Mouse (Mus musculus): ENCODE data around the gene Sgpp1.

The Sgpp1 gene

DNA sequence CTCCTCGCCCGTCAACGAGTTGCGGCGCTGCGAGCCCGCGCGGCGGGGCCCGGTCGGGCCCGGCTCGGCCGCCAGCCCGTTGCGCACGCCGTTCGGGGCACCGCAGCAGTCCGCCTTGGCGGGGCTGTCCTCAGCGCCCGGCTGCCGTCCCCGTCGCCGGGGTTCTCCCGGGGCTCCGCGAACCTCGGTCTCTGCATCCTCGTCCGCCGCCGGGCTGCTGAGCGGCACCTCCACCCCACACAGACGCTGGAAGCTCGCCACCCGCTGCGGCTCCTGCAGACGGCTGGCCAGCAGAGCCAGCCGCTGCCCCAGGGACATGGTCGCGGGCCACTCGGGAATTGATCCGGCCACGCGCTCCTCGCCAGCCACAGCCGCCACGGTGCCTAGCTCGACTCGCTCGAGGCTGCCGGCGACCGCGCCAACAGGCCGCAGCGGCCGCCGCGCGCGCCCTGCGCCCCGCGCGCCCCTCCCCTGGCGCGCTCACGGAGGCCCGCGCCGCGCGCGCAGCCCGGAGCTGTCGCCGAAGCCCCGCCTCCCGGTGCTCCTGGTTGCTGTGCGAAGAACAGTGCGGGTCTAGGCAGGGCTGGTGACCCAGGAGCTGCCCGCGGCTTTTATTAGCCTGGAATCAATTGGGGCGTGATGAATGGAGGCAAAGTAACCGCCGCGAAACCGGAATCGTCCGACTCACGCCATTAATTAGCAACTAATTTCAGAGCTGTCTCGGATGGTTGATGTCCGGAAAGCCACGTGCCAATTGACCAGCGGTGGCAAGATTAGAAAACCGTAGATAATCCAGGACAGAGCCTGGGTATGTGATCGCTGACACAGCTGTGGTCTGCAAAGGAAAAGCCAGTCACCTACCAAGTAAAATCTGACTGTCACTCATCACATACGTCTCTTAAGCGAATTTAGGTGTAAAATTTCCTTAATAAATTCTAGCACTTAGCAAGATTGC lies at the start of gene Sgpp1:
Sgpp1 (minus strand) TSS at position 484 of the 955 bp plus-strand sequence.
- in situ Hi-C loops (cut with MboI, MseI), result loop anchor here (5.0 to 10.0 kb wide), 3 partner anchors 68 to 637 kb away; partner anchors contain the start of genes Wdr89 (in 1 of the 2) and Zbtb1 (in 1 of the 2)

DNA sequence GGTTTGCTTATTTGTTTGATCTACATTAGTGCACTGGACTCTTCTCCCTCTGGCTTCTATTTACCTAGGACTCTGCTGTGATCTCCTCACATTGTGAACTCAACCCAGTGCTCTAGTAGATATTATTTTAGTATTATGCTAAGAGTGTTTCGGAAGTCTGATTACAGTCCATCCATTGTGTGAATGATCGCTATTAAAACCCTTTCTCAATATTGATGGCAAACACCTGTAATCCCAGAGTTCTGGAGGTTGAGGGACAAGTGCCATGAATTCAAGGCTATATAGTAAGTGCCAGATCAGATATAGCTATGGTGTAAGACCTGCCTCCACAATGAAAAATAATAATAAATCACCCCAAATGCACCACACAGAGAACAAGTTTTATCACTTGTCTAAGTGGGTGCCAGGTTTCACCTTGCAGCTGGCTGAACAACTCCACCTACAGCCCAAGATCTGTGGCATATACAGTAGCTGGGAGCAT lies 48.8 kb upstream of the Sgpp1 start:
- in situ Hi-C loops (cut with MboI, MseI), result no loop called here

DNA sequence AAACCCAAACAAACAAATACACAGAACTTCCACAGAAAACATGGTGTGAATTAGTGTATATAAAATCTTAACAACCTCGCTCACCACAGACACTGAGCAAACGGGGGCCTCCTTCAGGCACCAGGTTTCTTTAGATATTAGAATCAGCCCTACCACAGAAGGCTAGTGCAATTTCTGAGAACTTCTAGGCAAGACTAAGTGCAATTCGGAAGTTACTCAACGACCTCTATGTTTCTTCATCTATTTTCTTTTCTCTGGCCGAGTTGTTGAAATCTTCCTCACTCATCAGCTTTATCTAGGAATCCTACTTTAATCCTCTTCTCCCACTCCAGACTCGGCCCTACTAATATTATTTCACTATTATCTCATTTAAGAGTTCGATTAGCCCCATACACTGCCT lies 46.5 kb upstream of the Sgpp1 start:
- in situ Hi-C loops (cut with MboI, MseI), result no loop called here

DNA sequence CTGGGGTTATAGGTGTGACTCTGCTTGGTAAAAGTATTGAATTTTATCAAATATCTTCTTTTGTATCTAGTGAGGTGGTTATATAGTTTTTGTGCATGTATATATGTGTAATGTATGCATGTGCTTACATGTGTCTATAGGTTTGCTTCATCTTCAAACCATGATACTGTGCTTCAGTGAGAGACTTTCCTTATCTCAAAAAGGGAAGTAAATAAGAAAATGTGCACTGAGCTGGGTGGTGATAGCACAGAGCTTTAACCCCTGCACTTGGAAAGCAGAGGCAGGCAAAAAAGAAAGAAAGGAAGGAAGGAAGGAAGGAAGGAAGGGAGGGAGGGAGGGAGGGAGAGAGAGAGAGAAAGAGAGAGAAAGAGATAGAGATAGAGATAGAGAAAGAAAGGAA lies 45.9 kb upstream of the Sgpp1 start:
- in situ Hi-C loops (cut with MboI, MseI), result no loop called here

DNA sequence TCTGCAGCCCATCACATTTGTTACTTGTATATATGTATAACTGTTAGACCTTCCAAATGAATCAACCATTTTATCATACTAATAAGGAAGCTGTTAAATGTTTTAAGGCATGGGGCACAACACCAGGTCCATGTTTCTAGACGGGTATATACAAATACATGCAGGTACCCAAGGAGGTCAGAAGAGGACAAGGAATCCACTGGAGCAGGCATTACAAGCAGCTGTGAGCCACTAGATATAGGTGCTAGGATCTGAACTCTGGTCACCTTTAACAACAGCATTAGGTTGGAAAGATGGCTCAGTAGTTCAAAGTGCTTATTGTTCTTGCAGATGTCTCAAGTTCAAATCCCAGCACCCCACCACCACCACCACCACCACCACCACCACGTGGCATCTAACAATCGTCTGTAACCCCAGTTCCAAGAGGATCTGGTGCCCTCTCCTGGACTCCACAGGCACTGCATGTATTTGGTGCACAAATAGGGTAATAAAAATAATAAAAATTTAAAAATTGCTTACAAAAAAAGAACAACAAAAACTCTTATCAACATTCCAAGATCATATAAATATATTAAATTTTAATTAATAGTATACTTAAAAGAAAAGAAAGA lies 37.0 kb upstream of the Sgpp1 start:
- in situ Hi-C loops (cut with MboI, MseI), result loop anchor here (5.0 kb wide), 2 partner anchors 100 to 1440 kb away; no protein-coding TSS in a partner anchor

DNA sequence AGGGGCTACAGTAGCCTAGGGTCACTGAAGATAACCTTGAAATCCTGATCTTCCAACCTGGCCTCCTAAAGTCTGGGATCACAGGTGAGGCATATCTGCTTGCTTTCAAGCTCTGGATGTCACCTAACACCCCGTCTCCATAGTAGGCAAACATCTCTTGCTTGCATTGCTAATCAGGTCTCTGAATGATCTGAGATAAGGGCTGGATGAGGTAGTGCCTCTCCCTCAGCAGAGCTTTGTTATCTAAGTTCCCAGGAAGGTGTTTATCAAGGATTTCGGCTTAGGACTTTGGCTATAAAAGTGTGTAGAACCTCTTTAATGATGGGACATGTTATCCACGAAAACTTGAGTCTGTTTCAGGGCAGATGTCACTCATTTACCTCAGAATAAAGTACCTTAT lies 35.9 kb upstream of the Sgpp1 start:
- in situ Hi-C loops (cut with MboI, MseI), result loop anchor here (5.0 kb wide), 2 partner anchors 99 to 1439 kb away; no protein-coding TSS in a partner anchor

DNA sequence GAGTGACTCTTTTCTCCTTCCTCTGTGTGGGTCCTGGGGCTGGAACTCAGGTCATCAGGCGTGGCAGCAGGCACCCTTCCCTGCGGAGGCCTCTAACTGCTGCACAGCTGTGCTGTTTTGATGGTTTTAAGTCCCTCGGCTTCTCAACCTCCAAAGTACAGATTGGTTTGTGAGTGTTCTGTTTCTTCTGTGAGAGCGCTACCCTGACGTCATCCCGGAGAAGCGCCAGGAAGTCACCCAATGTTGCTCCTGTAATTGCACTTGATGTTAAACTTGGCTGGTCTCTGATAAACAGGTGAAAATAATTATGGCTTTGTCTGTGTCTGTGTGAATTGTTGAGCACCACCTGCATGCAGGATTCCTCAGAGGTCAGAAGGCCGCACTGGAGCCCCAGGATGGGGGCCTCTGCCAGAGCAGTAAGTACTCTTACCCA lies 31.4 kb upstream of the Sgpp1 start:
- in situ Hi-C loops (cut with MboI, MseI), result no loop called here

DNA sequence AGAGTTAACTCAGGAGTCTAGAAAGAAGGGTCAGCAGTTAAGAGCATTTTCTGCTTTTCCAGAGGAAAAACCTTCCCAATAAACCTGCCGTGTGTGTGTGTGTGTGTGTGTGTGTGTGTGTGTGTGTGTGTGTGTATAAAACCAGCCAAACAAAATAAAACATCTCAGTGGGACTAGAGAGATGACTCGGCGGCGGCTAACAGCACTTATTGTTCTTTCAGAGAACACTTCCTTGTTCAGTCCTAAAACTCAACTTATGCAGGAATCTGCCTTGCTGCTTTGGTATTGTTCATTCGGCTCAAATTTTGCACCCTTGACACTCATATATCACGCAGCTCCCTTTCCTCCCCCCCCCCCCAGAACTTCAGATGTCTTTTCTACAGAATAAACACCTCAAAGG lies 30.9 kb upstream of the Sgpp1 start:
- in situ Hi-C loops (cut with MboI, MseI), result no loop called here

DNA sequence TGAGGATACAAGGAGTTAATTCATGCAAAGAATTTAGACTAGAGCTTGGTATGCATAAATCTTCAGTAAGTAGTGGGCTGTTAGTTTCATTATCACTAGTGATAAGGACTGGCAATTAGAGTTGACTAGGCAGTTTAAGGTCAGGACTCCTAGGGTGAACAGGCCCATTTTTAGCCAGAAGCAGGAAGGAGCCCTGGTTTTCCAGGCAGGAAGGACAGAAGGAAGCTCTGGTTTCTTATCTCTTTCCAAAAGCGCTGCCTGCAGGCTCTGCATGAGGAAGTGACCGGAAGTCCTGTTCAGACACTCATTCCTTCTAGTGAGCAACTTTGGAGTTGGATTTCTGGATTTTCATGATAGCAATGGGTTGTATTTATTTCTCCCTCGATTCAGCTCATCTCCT lies 30.2 kb upstream of the Sgpp1 start:
- in situ Hi-C loops (cut with MboI, MseI), result no loop called here

DNA sequence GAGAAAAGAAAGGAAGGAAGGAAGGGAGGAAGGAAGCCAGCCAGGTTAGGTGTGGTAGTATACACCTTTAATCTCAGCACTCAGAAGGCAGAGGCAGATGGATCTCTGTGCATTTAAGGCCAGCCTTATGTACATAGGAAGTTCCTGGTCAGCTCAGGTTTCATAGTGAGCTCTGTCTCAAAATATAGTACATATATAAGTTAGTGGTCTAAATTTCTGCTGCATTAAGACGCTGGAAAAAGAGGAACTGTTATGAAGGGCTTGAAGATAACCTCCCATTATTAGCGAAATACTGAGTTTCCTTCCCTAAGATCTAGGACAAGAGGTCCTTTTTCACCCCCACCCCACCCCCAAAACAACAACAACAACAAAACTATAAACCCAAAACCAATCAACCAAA lies 20.9 kb upstream of the Sgpp1 start:
- in situ Hi-C loops (cut with MboI, MseI), result no loop called here

DNA sequence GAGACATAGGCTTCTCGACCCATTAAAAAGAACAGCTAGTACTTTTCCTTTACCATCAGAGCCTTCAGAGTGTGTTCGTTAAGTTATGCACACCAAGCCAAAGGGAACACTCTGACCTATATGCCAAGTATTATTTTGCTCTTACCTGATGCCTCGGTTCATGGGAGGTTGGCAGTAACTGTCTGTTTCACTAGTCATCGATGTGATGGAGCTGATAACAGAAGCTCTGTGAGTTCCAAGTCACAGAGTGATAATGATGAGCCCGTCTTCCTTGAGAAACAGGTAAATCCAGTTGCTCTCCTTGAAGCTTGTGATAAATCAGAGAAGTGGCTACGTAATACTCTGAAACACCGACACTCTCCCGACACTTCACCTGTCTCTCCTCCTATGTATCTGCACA lies 18.2 kb upstream of the Sgpp1 start:
- in situ Hi-C loops (cut with MboI, MseI), result no loop called here

DNA sequence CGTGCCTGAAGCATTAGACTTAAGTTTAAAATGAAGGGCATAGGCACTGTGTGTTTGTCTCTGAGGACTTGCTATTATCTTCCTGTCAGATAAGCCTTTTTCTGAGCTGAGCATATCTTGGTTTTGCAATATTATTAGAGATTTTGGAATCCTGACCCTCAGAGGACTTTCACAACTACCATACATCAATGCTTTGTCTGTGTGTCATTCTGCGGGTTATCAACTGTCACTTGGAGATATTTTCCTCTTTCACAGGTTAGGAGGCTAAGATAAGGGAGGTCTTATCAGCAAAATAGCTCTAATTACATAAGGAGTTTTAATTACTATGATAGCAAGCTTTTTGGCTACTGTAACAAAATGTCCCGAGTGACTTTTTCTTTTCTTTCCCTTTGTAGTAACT lies 16.5 kb upstream of the Sgpp1 start:
- in situ Hi-C loops (cut with MboI, MseI), result no loop called here

DNA sequence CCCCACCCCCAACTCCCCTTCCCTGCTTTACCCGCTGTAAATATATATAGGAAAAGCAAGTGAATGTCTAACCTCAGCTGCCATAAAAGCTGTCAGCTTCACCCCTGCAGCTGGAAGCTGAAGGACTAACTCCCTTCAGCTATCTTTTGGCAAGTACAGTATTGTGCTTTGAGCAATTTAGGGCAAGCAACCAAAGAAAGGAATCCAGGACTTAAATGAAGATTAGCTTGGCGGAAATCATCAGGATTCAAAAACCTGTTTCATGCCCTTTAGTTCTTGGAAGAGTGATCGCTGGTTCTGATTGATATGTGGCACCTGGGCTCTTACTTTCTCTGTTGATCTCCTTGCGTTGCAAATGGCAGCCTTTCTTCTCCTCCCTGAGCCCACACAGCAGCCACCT lies 13.0 kb upstream of the Sgpp1 start:
- in situ Hi-C loops (cut with MboI, MseI), result loop anchor here in 1 of 2 experiments (10.0 kb wide), 1 partner anchor 854 kb away; no protein-coding TSS in a partner anchor

DNA sequence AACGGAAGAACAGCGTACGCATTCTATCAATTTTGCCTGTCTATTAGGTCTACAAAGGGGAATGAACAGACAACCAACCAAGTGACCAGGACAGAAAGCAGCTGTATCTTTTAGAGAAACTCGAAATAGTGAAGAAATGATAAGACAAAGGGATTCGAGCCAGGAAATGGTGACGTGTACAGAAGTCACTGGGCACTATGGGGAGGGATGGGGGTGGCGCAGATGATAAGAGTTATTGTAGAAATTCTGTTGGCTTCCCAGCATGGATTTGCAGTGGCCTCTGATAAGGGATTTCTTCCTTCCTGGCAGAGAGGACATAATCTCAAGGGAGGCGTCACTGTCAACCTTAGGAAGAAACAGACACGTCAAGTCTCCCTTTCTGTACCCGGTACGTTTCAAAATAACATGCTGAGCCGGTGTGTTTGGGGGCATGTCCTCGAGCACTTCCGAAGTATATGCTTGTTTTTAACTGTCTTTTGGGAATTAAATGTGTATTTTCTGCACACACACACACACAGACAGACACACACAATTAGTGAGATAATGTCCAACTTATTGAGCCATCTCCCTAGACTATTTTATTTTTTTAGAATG lies 10.3 kb upstream of the Sgpp1 start:
- in situ Hi-C loops (cut with MboI, MseI), result loop anchor here in 1 of 2 experiments (10.0 kb wide), 1 partner anchor 851 kb away; no protein-coding TSS in a partner anchor

DNA sequence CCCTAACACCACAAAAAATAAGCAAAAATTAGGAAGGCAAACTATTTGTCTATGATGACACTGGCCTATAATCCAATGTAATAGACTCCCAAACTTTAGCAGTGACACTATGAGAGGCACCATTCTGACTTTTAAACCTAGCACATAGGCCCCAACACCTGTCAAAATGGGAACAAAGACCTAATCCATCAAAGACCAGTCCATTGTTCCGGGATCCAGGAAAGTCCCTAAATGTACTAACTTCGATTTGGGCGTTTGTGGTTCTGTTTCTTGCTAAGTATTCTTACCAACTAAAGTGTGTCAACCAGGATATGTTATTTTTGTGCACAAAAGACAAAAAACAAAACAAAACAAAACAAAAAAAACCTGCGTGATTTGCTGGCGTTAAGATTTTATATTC lies 6.6 kb upstream of the Sgpp1 start:
- in situ Hi-C loops (cut with MboI, MseI), result loop anchor here in 1 of 2 experiments (10.0 kb wide), 1 partner anchor 847 kb away; no protein-coding TSS in a partner anchor

DNA sequence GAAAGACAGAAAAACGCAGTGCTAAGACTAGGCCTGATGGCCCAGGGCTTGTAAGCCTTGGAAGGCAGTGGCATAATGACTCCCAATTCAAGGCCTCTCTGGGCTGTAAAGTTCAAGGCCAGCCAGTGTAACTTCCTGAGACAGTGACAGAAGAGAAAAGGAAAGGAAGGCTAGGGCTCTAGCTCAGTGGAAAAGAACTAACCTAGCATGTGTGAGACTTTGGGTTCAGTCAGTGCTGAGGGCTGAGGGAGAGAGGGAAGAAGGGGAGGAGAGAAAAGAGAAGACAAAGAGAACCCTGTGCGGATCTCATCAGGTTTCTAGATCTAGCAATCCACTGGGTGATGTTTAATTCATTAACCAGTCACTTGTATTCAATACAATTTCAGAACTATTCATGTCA lies 5.7 kb upstream of the Sgpp1 start:
- in situ Hi-C loops (cut with MboI, MseI), result loop anchor here in 1 of 2 experiments (10.0 kb wide), 1 partner anchor 846 kb away; no protein-coding TSS in a partner anchor

DNA sequence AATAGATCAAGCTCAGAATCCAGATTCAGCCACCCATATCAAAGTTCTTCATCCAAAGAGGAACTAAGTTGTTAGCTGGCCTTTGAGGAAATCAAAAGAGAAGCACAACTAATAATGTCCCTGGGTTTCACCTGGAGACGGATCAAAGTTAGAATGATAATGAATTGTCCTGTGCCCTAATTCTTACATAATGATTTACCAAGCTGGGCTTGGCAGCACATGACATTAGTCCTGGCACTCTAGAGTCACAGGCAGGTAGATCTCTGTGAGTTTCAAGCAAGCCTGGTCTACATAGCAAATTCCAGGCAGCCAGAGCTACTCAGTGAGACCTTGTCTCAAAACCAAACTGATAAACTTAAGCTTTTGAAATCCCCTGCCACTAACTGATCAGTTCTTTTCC lies 4.9 kb upstream of the Sgpp1 start:
- in situ Hi-C loops (cut with MboI, MseI), result loop anchor here in 1 of 2 experiments (10.0 kb wide), 1 partner anchor 846 kb away; no protein-coding TSS in a partner anchor

DNA sequence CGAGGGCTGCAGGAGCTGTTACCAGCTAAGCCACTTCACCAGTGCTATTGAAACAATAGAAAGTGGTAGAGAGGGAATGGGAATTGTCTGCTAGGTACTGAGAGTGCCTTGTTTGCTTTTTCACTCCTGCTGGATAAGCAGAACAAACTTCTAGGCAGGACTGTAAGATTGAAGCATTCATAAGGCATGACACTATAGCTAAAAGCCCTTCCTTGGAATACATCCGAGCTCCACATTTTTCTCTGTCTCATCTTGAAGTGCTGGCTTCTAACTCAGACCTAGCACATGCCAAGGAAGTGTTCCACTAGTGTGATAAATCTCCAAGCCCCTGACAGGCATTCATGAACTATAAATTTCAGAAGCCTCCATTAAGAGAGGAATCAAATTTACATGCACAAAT lies 4.1 kb upstream of the Sgpp1 start:
- in situ Hi-C loops (cut with MboI, MseI), result loop anchor here (5.0 to 10.0 kb wide), 4 partner anchors 72 to 845 kb away; partner anchors contain the start of genes Wdr89 (in 1 of the 2) and Zbtb1 (in 1 of the 2)

DNA sequence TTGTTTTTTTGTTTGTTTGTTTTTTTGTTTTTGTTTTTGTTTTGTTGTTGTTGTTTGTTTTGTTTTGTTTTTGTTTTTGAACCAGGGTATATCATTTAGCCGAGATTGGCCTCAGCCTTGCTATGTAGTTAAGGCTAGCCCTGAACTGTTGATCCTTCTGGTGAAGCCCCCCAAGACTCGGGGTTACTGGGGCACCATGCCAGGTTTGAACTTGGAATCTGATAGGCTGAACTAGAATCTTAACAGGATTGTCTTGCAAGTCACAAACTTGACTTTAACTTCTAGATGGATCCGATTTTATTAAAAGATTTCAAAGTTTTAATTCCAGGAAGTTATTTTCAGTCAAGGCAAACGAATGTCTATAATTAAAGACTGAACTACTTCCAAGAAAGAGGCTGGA lies 767 bp upstream of the Sgpp1 start:
- in situ Hi-C loops (cut with MboI, MseI), result loop anchor here (5.0 to 10.0 kb wide), 3 partner anchors 69 to 636 kb away; partner anchors contain the start of genes Wdr89 (in 1 of the 2) and Zbtb1 (in 1 of the 2)

DNA sequence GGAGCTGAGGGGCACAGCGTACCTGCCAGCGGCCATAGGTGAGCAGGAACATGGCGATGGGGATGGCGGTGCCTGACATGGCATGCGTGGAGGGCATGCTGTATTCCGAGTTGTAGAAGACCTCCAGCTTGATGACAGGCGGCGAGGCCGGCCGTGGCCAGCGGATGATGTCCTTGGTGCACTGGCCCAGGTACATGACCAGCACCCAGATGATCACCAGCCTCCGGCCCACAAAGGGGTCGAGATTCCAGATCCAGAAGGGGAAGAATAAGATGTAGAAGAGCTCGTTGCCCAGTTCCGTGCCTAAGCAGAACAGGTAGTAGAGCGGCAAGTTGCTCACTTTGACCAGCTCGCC lies 661 bp downstream of the Sgpp1 start:
- in situ Hi-C loops (cut with MboI, MseI), result loop anchor here (5.0 to 10.0 kb wide), 3 partner anchors 68 to 637 kb away; partner anchors contain the start of genes Wdr89 (in 1 of the 2) and Zbtb1 (in 1 of the 2)

DNA sequence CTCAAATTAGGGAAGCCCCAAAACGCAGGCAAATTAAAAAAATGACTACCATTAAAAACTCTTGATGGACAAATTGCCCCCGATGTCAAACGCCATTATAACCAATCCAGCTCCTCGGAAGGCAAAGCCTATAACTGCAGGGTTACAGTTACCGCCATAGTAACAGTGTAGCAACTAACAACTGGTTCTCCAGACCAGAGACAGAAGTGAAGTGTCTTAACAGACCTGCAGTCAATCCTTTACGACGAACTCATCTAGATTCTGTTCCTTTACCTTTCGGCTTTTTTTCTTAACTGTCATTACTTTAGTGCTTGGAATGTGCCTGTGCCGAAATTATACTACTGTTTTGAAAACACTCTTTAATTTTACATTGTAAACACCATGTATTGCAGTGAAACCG lies 1.4 kb downstream of the Sgpp1 start:
- in situ Hi-C loops (cut with MboI, MseI), result loop anchor here in 1 of 2 experiments (10.0 kb wide), 1 partner anchor 189 kb away; no protein-coding TSS in a partner anchor

Measured in T-helper 17 cell (primary cell).